Mouse (Mus musculus) CD4-positive, CD25-positive, alpha-beta regulatory T cell, adult 4 months (primary cell): ENCODE results near the gene Tnrc18. TPM values are rescaled to one million over a fixed set of nuclear protein-coding genes. Genes with fewer than 3 reads are reported as not detected.

Experiments used
- ATAC-seq: one replicate; pipeline ENCODE4 v1.8.0; 2017
- polyA plus RNA-seq, 2 experiments: library from polyadenylated mRNA; unstranded; fragments of 100-300 nt; shearing (Covaris generic); gene quantifications; one replicate each; pipeline ENCODE4 v1.2.1; 2017

The Tnrc18 gene
- polyA plus RNA-seq, 2 experiments from 2014 or later, result 2.8 to 3.7 TPM

- no peak for ATAC-seq
Observed at GRCm38 (mm10) chr5:142718037-142718436, 99.4 kb downstream of the Tnrc18 start.

DNA sequence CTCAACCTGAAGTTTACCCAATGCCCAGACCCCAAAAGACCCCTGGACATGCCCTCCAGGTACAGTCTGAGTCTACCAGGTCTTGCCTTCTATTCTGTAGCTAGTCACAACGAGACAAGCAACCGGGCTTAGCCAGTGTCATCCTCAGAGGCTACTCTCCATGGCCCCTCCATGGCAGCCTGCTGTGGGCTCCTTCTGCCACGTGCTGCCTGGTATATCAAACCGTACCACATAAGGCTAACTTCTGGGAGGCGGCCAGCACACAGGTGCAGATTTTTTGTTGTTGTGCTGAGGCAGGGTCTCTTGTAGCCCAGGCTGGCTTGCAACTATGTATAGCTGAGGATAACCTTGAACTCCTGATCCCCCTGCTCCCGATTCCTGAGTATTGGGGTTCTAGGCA lies 101.4 kb downstream of the Tnrc18 start:
- ATAC-seq, result no peak

GRCm38 (mm10) chr5:142715059-142715458 lies 102.4 kb downstream of the Tnrc18 start:
- ATAC-seq, result no peak

DNA sequence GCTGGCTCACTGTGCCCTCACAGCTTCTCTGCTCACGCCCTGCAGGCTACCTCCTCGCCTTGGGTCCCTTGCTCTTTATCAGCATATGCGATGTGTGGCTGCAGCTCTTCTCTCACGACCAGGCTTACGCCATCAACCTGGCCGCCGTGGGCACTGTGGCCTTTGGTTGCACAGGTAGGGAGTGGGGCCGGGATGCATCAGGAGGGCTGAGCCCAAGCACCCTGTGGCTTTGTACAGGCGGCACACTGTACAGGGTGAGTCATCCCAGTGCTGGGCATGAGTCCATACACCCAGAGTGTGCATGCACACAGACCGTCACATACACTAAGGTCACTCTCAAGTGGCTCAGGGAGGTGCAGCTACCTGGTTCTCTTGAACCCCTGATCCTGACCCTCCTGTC lies 103.5 kb downstream of the Tnrc18 start:
- no peak for ATAC-seq

DNA sequence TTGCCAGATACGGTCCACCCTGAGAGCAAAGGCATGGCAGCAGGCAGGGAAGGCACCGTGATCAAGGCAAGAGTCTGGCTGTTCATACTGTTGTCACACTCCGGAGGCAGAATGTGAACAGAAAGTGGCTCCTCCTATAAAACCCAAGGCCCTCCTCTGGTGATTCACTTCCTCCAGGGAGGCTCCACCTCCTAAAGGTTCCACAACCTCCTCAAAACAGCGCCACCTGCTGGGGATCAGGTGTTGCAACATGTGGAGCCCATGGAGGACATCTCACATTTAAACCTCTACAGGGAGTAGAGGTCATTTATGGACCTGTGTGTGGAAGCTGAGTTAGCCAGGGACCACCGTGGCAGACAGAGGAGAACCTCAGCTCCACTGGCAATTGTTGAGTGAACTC lies 105.1 kb downstream of the Tnrc18 start:
- no peak for ATAC-seq

- ATAC-seq, result no peak
Observed at GRCm38 (mm10) chr5:142709436-142709835, 108.0 kb downstream of the Tnrc18 start.

GRCm38 (mm10) chr5:142707709-142708108 lies 109.8 kb downstream of the Tnrc18 start:
- no peak for ATAC-seq

- ATAC-seq, result no peak
Observed at GRCm38 (mm10) chr5:142703569-142703968, 113.9 kb downstream of the Tnrc18 start.

GRCm38 (mm10) chr5:142702511-142703138 lies 114.8 kb downstream of the Tnrc18 start:
- ATAC-seq, result no peak

DNA sequence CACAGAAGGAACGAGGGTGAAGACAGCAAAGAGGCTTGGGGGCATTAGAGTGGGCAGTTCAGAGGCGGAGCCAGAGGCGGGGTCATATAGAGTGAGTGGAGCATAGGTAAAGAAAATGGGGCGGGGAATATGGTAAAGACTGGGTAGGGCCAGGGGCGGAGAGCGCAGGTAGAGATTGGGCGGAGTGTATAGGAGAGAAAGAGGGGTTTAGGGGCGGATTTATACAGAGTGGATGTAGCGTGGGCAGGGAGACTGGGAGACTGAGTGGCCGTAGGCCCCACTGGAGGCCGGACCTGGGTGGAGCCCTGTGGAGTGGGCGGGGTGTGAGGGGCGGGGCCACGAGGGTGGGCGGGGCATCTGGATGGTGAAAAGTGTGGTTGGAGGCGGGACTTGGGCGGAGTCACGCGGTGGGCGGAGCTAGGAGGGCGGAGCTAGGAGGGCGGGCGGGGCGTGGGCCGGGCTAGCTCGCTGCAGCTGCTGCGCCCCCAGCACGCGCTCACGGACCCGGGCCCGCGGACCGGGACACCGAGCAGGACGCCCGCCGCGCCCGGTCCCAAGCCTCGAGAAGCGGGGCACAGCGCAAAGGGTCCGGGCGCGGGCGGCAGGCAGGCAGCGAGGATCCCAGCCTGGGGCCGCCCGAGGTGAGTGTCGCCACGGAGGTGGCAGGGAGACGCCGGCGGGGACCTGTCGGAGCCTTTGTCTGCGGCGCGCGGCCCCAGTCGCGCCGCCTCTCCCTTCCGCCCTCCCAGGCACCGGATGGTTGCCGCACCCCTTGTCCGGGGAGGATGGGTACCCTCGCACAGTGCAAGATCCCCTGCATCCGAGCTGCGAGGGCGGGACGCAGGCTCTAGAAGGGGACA lies 115.6 kb downstream of the Tnrc18 start:
- peak; percentile 53 for ATAC-seq

DNA sequence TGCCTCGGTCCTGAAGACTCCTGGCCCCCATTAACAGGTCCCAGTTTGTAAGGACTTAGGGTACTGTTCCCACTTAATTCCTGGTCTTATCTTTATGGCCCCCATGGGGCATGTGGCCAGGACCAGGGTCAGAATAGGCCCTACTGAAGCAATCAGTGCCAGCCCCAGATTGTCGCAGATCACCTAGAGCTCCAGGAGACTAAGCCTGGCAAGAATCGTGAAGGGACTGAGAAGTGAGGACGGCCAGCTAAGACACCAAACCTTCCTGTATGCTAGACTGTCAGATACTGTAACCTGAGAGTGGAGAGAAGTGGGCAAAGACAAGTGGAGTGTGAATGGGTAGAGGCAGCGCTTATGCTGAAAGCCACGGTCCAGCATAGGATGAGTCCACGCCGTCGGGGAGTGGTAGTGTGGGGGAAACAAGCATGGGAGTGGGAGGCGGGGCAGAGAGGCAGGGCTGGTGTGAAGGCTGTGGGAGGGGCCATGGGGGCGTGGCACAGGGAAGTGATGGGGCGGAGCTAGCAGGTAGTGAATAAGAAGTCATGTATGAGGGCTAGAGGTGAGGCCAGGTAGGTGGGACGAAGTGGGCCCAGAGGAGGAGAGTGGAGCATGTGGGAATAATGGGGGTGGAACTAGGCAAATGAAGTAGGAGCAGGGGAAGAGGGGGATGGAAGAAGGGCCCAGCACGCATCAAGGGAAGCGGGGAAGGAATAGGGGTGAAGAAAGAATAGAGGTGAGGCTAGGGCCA lies 116.4 kb downstream of the Tnrc18 start:
- ATAC-seq, result no peak

DNA sequence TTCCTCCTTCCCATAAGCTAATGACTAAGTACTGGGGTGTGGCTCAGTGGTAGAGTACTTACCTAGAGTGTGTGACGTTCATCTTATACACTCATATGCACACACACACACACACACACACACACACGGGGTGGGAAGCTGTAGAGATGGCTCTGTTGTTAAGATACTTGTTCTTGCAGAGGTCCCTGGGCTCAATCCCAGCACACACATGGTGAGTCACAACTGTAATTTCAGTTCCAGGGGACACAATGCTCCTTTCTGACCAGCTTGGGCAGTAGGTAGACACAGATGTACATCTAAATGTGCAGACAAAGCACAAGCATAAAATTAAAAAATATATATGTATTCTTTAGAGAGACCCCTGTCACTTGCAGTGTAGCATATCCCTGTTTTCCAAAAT lies 119.7 kb downstream of the Tnrc18 start:
- ATAC-seq, result no peak

- no peak for ATAC-seq
Observed at GRCm38 (mm10) chr5:142696865-142697264, 120.6 kb downstream of the Tnrc18 start.

GRCm38 (mm10) chr5:142696258-142696657 lies 121.2 kb downstream of the Tnrc18 start:
- ATAC-seq, result no peak

- no peak for ATAC-seq
Observed at GRCm38 (mm10) chr5:142694627-142695340, 122.7 kb downstream of the Tnrc18 start.

DNA sequence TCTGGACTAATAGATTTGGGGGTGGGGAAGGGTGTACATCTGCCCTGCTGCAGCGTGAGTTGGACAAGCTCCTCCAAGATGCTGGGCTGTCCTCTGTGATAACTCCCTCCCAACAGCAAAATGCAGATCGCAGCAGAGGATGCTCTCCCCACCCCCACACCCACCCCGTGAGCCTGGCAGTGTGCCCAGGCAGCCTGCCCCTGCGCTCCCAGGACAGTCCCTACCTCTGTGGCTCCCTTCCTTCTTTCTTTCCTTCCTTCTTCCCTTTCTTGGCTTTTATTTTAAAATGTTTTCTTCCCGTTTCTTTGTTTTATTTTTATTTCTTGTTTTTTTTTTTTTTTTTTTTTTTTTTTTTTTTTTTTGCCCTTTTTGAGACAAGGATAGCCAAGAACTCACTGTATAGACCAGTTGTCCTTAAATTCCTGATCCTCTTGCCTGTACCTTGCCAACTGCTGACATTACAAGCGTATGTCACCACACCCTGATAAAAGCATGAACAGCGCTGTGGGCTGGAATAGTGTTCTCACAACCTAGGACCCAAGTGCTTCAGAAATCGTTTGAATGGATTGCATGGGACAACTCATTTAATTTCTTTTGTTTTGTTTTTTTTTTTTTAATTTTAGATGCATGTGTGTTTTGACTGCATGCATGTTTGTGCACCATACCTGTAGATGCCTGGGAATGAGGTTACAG lies 123.6 kb downstream of the Tnrc18 start:
- no peak for ATAC-seq

DNA sequence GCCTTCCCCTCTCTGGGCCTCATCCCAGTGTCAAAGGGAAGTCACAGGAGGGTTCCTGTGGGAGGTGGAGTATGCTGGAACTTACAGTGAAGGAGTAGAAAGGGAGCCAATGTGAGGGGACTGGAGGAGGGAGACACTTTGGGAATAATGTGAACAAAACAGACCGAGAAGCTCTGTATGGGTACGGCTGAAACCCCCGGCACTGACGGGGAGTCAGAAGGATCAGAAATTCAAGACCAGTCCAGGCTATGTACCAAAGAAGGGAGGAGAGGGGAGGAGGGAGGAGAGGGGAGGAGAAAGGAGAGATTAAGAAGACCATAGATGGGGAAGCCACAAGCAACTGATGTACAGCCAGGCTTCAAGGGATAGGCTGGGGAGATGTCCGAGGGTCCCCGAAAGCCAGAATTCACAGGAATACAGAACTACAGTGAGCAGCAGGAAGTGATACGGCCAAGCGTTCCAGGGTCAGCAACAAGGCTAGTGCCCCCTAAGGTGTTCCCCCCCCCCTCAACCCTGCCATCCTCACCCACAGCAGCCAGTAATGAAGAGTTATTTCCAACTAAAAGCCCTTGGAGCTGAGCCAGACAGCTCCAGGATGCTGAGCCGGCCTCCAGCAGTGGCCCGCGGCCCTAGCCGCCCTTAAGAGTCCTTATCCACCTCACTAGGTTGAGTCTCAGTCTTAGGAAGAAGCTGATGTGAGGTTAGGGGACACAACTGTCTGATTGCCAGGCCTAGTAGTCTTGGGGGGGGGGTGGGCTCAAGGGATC lies 124.3 kb downstream of the Tnrc18 start:
- ATAC-seq, result no peak

DNA sequence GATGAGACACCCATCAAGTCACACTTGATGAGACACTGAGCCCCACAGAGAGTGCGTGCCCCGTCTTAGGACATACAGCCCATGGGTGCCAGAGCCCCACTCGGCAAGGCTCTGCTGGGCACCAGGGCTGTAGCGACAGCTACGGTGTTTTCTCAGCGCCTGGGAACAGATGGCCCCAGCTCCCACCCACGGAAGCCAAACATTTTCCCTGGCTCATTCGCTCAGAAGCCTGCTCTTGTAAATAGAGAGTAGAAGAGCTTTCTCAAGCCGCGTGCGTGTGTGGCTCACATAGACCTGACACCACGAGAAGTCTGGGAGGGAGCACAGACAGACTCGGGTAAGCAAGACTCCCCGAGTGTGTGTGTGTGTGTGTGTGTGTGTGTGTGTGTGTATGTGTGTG lies 125.2 kb downstream of the Tnrc18 start, which contains the start of gene Slc29a4:
Gene Slc29a4 (plus strand): TSS at position 265 of the 400 bp plus-strand sequence.
- no peak for ATAC-seq

DNA sequence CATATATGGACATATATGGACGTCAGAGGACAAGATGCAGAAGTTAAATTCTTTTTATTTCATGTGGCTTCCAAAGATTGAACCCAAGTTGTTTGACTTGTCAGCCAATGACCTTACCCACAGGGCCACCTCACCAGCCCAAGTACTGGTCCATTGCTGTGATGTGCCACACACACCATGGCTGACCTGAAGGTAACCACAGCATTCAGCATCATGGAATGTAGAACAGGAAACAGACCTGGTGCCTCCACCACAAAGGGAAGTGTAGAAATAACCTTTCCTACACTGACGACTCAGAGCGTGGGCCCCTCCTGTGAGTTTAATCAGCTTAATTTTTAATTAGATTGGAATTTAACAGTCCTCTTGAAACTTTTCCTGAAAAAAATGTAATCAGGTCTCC lies 127.1 kb downstream of the Tnrc18 start:
- ATAC-seq, result no peak

GRCm38 (mm10) chr5:142688866-142689265 lies 128.6 kb downstream of the Tnrc18 start:
- ATAC-seq, result no peak

DNA sequence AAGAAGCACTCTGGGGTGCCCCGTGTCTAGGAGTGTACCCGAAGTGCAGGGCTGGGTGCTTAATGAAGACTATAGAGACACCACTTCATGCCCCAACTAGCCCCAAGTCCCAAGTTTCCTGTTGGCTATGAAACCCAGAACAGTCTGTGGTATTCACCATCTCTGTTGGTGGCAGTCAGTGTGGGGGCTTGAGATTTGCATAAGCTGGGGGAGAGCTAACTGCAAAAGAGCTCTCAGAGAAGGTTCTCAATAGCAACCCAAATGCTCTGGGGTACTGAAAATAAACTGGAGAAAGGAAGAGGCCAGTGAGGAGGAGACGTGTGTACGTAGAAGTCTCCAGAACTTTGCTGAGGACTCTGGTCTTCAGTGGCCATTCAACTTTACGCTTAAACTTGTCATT lies 134.9 kb downstream of the Tnrc18 start:
- ATAC-seq, result no peak
